Mouse (Mus musculus) monocyte, adult 5-6 weeks (primary cell): Measurements from ENCODE around the gene Fuz. TPM values are rescaled to one million over a fixed set of nuclear protein-coding genes. Genes with fewer than 3 reads are reported as not detected.

Source experiments
- ATAC-seq: fragments of 153-309, 156-312 bp; replicated peaks from 2 replicates; pipeline ENCODE4 v1.8.0; 2017; ENCODE audit warnings: mild to moderate bottlenecking; ENCODE audit not compliant: low TSS enrichment, insufficient number of reproducible peaks, severe bottlenecking, poor library complexity, low FRiP score
- total RNA-seq: library from RNA; stranded (forward); fragments of 200-1000, 200-491, 200-594 nt; gene quantifications from 3 replicates; pipeline ENCODE4 v1.2.3, GENCODE M21; 2017

Fuz gene
- total RNA-seq, 1 experiment from 2014 or later, result 19.1 TPM

- ATAC-seq, result no peak
These were observed 19.4 kb downstream of the Fuz start for GRCm38 (mm10) chr7:44915314-44915713.

- ATAC-seq, result no peak
These were observed 20.3 kb downstream of the Fuz start for GRCm38 (mm10) chr7:44916191-44916590.

- no peak for ATAC-seq
These were observed 21.0 kb downstream of the Fuz start for GRCm38 (mm10) chr7:44916881-44917280.

GRCm38 (mm10) chr7:44918219-44918618 lies 22.3 kb downstream of the Fuz start:
- ATAC-seq, result no peak

GRCm38 (mm10) chr7:44919127-44919526 lies 23.2 kb downstream of the Fuz start:
- ATAC-seq, result no peak

GRCm38 (mm10) chr7:44922530-44922929 lies 26.7 kb downstream of the Fuz start:
- no peak for ATAC-seq

GRCm38 (mm10) chr7:44925468-44925867 lies 29.6 kb downstream of the Fuz start:
- no peak for ATAC-seq

GRCm38 (mm10) chr7:44928570-44928969 lies 32.7 kb downstream of the Fuz start:
- ATAC-seq, result no peak

- peak; percentile 96 for ATAC-seq
These were observed 33.6 kb downstream of the Fuz start, which contains the start of gene Ap2a1 for GRCm38 (mm10) chr7:44929204-44930151. TSS of gene Ap2a1 (minus strand) at chr7:44929496.

GRCm38 (mm10) chr7:44938680-44939079 lies 42.8 kb downstream of the Fuz start:
- ATAC-seq, result no peak

- no peak for ATAC-seq
These were observed 47.0 kb downstream of the Fuz start, which contains the start of gene Tsks for GRCm38 (mm10) chr7:44942904-44943303. TSS of gene Tsks (plus strand) at chr7:44943204.

GRCm38 (mm10) chr7:44949922-44950321 lies 54.0 kb downstream of the Fuz start:
- ATAC-seq, result no peak

- peak; percentile 54 for ATAC-seq
These were observed 56.1 kb downstream of the Fuz start for GRCm38 (mm10) chr7:44951960-44952359.

Other genes starting within 250 kb of the Fuz start
- gene Myh14, start 225.2 kb upstream of the Fuz start, total RNA-seq, result not detected in 3 replicates
- gene Izumo2, start 187.3 kb upstream of the Fuz start, total RNA-seq, result not detected in 3 replicates
- gene Vrk3, start 147.7 kb upstream of the Fuz start, total RNA-seq, result 33.2 to 49.0 TPM (median 42.5 TPM) in 3 replicates
- gene Zfp473, start 145.0 kb upstream of the Fuz start, total RNA-seq, result 0.75 to 2.0 TPM (median 1.0 TPM) in 3 replicates
- 34.3 to 35.3 TPM (median 35.2 TPM) in 3 replicates for gene Nup62, start 80.0 kb upstream of the Fuz start, total RNA-seq
- gene Il4i1, start 79.7 kb upstream of the Fuz start, total RNA-seq, result 1.1 to 5.2 TPM (median 3.7 TPM) in 3 replicates
- 1.1 to 2.8 TPM (median 2.8 TPM) in 3 replicates for gene Atf5, start 79.4 kb upstream of the Fuz start, total RNA-seq
- 11.6 to 33.0 TPM (median 13.0 TPM) in 3 replicates for gene Akt1s1, start 47.1 kb upstream of the Fuz start, total RNA-seq
- gene Tbc1d17, start 47.0 kb upstream of the Fuz start, total RNA-seq, result 33.8 to 69.8 TPM (median 57.7 TPM) in 3 replicates
- 68.9 to 89.5 TPM (median 71.5 TPM) in 3 replicates for gene Pnkp, start 38.9 kb upstream of the Fuz start, total RNA-seq
- gene Ptov1, start 26.3 kb upstream of the Fuz start, total RNA-seq, result 7.2 to 11.9 TPM (median 7.4 TPM) in 3 replicates
- 8.2 to 15.1 TPM (median 8.9 TPM) in 3 replicates for gene Med25, start 3.4 kb upstream of the Fuz start, total RNA-seq
- 10.3 to 21.7 TPM (median 21.0 TPM) in 3 replicates for gene Ap2a1, start 33.4 kb downstream of the Fuz start, total RNA-seq
- gene Tsks, start 47.1 kb downstream of the Fuz start, total RNA-seq, result not detected in 3 replicates
- not detected in 3 replicates for gene Cpt1c, start 78.8 kb downstream of the Fuz start, total RNA-seq
- 57.2 to 80.2 TPM (median 58.1 TPM) in 3 replicates for gene Prmt1, start 90.5 kb downstream of the Fuz start, total RNA-seq
- gene Irf3, start 101.6 kb downstream of the Fuz start, total RNA-seq, result 83.1 to 122 TPM (median 104 TPM) in 3 replicates
- gene Bcl2l12, start 102.6 kb downstream of the Fuz start, total RNA-seq, result 2.7 to 13.0 TPM (median 7.7 TPM) in 3 replicates
- 15.3 to 21.1 TPM (median 16.7 TPM) in 3 replicates for gene Scaf1, start 120.3 kb downstream of the Fuz start, total RNA-seq
- gene Rras, start 121.9 kb downstream of the Fuz start, total RNA-seq, result 43.0 to 51.7 TPM (median 49.7 TPM) in 3 replicates
- gene Prr12, start 156.8 kb downstream of the Fuz start, total RNA-seq, result 1.6 to 5.0 TPM (median 2.0 TPM) in 3 replicates
- 45.8 to 57.3 TPM (median 52.8 TPM) in 3 replicates for gene Nosip, start 166.3 kb downstream of the Fuz start, total RNA-seq
- gene Prrg2, start 166.6 kb downstream of the Fuz start, total RNA-seq, result 1.5 to 12.8 TPM (median 3.7 TPM) in 3 replicates
- gene Rcn3, start 196.1 kb downstream of the Fuz start, total RNA-seq, result 6.2 to 20.1 TPM (median 15.3 TPM) in 3 replicates
- 74.9 to 100 TPM (median 91.0 TPM) in 3 replicates for gene Fcgrt, start 207.8 kb downstream of the Fuz start, total RNA-seq
- 1,164 to 1,516 TPM (median 1,507 TPM) in 3 replicates for gene Rps11, start 228.4 kb downstream of the Fuz start, total RNA-seq
- gene Rpl13a, start 232.7 kb downstream of the Fuz start, total RNA-seq, result 2,771 to 4,251 TPM (median 4,236 TPM) in 3 replicates
- gene Gm45713, start 240.2 kb downstream of the Fuz start, total RNA-seq, result 1.5 TPM in 1 of 3 replicates, not detected in the others
- gene Flt3l, start 240.4 kb downstream of the Fuz start, total RNA-seq, result 35.3 to 62.4 TPM (median 36.7 TPM) in 3 replicates